ENCODE assay signal across 15 mouse cellular contexts in genomic region chr8:88269107-88269875, GRCm38 (mm10). TPM values are rescaled to one million over a fixed set of nuclear protein-coding genes. Genes with fewer than 3 reads are reported as not detected.
DNase-seq lines count a peak whose midpoint lies in the region; ATAC-seq lines count a peak whose summit lies in the region.
"Had no signal": no experiment of that assay in that cellular context is flagged by ENCODE, and none has a peak within 500 bp of the region (broad histone marks: within the 10 kb centered on the region; RNA-seq: fewer than 3 reads in every experiment).

No protein-coding gene starts in this region.

- H3K36me3 ChIP-seq in midbrain, embryonic 11.5 days (ENCODE audit: control insufficient read depth, insufficient read depth, low read length), result no peaks in the 10 kb centered on the region
- no peaks in the 10 kb centered on the region for H3K36me3 ChIP-seq in midbrain, embryonic 14.5 days (ENCODE audit: control insufficient read depth, insufficient read depth, low read length)
- no peaks in the 10 kb centered on the region for H3K36me3 ChIP-seq in forebrain, embryonic 15.5 days
- H3K36me3 ChIP-seq: limb, embryonic 13.5 days; neural tube, embryonic 12.5 days had no signal

- no peak overlapping the region for H3K4me3 ChIP-seq in midbrain, embryonic 11.5 days (ENCODE audit: low read depth, low read length)
- no peak overlapping the region for H3K4me3 ChIP-seq in midbrain, embryonic 14.5 days (replicated peaks; ENCODE audit: low read depth, low read length)
- no peak overlapping the region for H3K4me3 ChIP-seq in forebrain, embryonic 15.5 days
- H3K4me3 ChIP-seq: limb, embryonic 13.5 days; neural tube, embryonic 12.5 days had no signal

- 68% methylated on average over 7 of the region's 7 CpGs for WGBS in midbrain, embryonic 11.5 days
- 46% methylated on average over 7 of the region's 7 CpGs for WGBS in midbrain, embryonic 14.5 days
- WGBS in forebrain, embryonic 15.5 days, result 63% methylated on average over 7 of the region's 7 CpGs

- no peaks in the 10 kb centered on the region for H3K9me3 ChIP-seq in midbrain, embryonic 11.5 days (ENCODE audit: control insufficient read depth, low read length)
- no peaks in the 10 kb centered on the region for H3K9me3 ChIP-seq in midbrain, embryonic 14.5 days (ENCODE audit: control insufficient read depth, low read length)
- no peaks in the 10 kb centered on the region for H3K9me3 ChIP-seq in forebrain, embryonic 15.5 days
- H3K9me3 ChIP-seq: limb, embryonic 13.5 days; neural tube, embryonic 12.5 days had no signal

- no peak overlapping the region for H3K4me2 ChIP-seq in midbrain, embryonic 11.5 days
- H3K4me2 ChIP-seq in midbrain, embryonic 14.5 days (ENCODE audit: low read length), result no peak overlapping the region
- H3K4me2 ChIP-seq in forebrain, embryonic 15.5 days (replicated peaks), result no peak overlapping the region
- H3K4me2 ChIP-seq: limb, embryonic 13.5 days; neural tube, embryonic 12.5 days had no signal

- 0 out of 2 replicates have a peak, but pooled peaks have one; percentile 27 for ATAC-seq in midbrain, embryonic 11.5 days (ENCODE audit: low FRiP score)
- no peak for ATAC-seq in midbrain, embryonic 14.5 days (ENCODE audit: low FRiP score, low TSS enrichment)
- no peak for ATAC-seq in forebrain, embryonic 15.5 days (replicated peaks)

- peak; percentile 83 for DNase-seq in heart, adult 11 months
- DNase-seq in heart, postnatal 4 days, result no peak
- no peak for DNase-seq in midbrain, embryonic 11.5 days (ENCODE audit: low spot score, missing footprints)
- DNase-seq in midbrain, embryonic 14.5 days, result no peak
- DNase-seq in CD8-positive naive resting alpha-beta T cell, adult 2 months (ENCODE audit: low read depth in 2 of 2, low spot score in 2 of 2), result peak; percentile 29 to 51
- peak; percentile 55 for DNase-seq in induced T-regulatory cell, adult 2 months (ENCODE audit: low read depth)
- no peak for DNase-seq in layer of hippocampus, adult 11-12 months (ENCODE audit: low spot score)
- DNase-seq: gastrocnemius, postnatal 10 days; heart, postnatal 10 days; kidney, adult 11 months; retina, postnatal 1 day had no signal

- no peak overlapping the region for H3K27ac ChIP-seq in midbrain, embryonic 11.5 days (ENCODE audit: low read depth, low read length)
- no peak overlapping the region for H3K27ac ChIP-seq in midbrain, embryonic 14.5 days (replicated peaks; ENCODE audit: low read depth, low read length)
- H3K27ac ChIP-seq in forebrain, embryonic 15.5 days (replicated peaks), result no peak overlapping the region
- H3K27ac ChIP-seq: limb, embryonic 13.5 days; macrophage; neural tube, embryonic 12.5 days had no signal

- no peak overlapping the region for H3K9ac ChIP-seq in midbrain, embryonic 11.5 days (ENCODE audit: low read length)
- no peak overlapping the region for H3K9ac ChIP-seq in midbrain, embryonic 14.5 days (replicated peaks; ENCODE audit: low read length)
- no peak overlapping the region for H3K9ac ChIP-seq in forebrain, embryonic 15.5 days (replicated peaks)
- H3K9ac ChIP-seq: limb, embryonic 13.5 days; neural tube, embryonic 12.5 days had no signal

- H3K4me1 ChIP-seq in midbrain, embryonic 11.5 days (ENCODE audit: control insufficient read depth, insufficient read depth, low read length), result peaks cover 11% of the 10 kb centered on the region
- peaks cover 9% of the 10 kb centered on the region for H3K4me1 ChIP-seq in midbrain, embryonic 14.5 days (ENCODE audit: control insufficient read depth, insufficient read depth, low read length)
- peaks cover 10% of the 10 kb centered on the region for H3K4me1 ChIP-seq in forebrain, embryonic 15.5 days

- H3K27me3 ChIP-seq in midbrain, embryonic 11.5 days (ENCODE audit: control insufficient read depth, insufficient read depth, low read length), result peaks cover 15% of the 10 kb centered on the region
- peaks cover 11% of the 10 kb centered on the region; the same call in 1 of the 2 replicates for H3K27me3 ChIP-seq in midbrain, embryonic 14.5 days (ENCODE audit: control insufficient read depth, insufficient read depth, low read length)
- 0 out of 2 replicates have a peak, but pooled peaks cover 4% of the 10 kb centered on the region for H3K27me3 ChIP-seq in forebrain, embryonic 15.5 days

RNA-seq across cellular contexts. Expression of gene Adcy7, which starts 2.9 kb away (rescaled TPM):
- 1 to 10 TPM; 4.0 to 5.4 TPM for total RNA-seq in heart, postnatal 4 days (2021)
- 1.8 and 2.1 TPM in 2 replicates for polyA plus RNA-seq in midbrain, embryonic 11.5 days (2014; fragmentation: Nextera tagmentation; extraction: Ambion mirVana)
- 1.8 and 2.6 TPM in 2 replicates for polyA plus RNA-seq in midbrain, embryonic 14.5 days (2014; fragmentation: Nextera tagmentation; extraction: Ambion mirVana)
- polyA plus RNA-seq in forebrain, embryonic 15.5 days (2015; fragmentation: Nextera tagmentation; extraction: Ambion mirVana), result 1.4 and 1.5 TPM in 2 replicates

Comparison
In these comparisons a context has a peak if more than half of its experiments do, and no peak if none do; other contexts are left out.
1. DNase-seq: peak in heart, adult 11 months (single experiment), CD8-positive naive resting alpha-beta T cell, adult 2 months (2 of 2) and induced T-regulatory cell, adult 2 months (single experiment); none in heart, postnatal 4 days (single experiment), midbrain, embryonic 11.5 days (single experiment), midbrain, embryonic 14.5 days (single experiment) and layer of hippocampus, adult 11-12 months (single experiment).